Mouse (Mus musculus) spleen, postnatal 10 days (tissue): ENCODE measurements around the gene Wsb2.
"Not testable (repeated sequence)": the region's sequence is repeated elsewhere in the genome, so short reads cannot be mapped to it uniquely, and the experiment has no call there.

Source experiments
- DNase-seq, 2 experiments: peaks; one replicate each; pipeline ENCODE4 v3.0.0; 2021 to 2022; ENCODE audit warnings: low spot score in 2 of 2

Gene Wsb2

GRCm38 (mm10) chr5:117356365-117357128 is 557 bp upstream of the Wsb2 start:
- peak; percentile 25 to 42 for DNase-seq

GRCm38 (mm10) chr5:117357478-117358247 is 559 bp downstream of the Wsb2 start:
- peak; percentile 41 to 70 for DNase-seq

GRCm38 (mm10) chr5:117358248-117358630 is 1.1 kb downstream of the Wsb2 start:
- no peak for DNase-seq

- peak; percentile 62 to 87 for DNase-seq
Observed at GRCm38 (mm10) chr5:117358725-117359124, 1.6 kb downstream of the Wsb2 start.

GRCm38 (mm10) chr5:117359497-117360227 is 2.6 kb downstream of the Wsb2 start:
- DNase-seq: no peak

- no peak for DNase-seq
Observed at GRCm38 (mm10) chr5:117360228-117360515, 3.1 kb downstream of the Wsb2 start.

- no peak for DNase-seq
Observed at GRCm38 (mm10) chr5:117360631-117361541, 3.8 kb downstream of the Wsb2 start.

- no peak for DNase-seq
Observed at GRCm38 (mm10) chr5:117361590-117361989, 4.5 kb downstream of the Wsb2 start.

- no peak for DNase-seq
Observed at GRCm38 (mm10) chr5:117363066-117363782, 6.1 kb downstream of the Wsb2 start.

GRCm38 (mm10) chr5:117364821-117365220 is 7.7 kb downstream of the Wsb2 start:
- no peak for DNase-seq

- DNase-seq: no peak
Observed at GRCm38 (mm10) chr5:117365904-117366561, 8.9 kb downstream of the Wsb2 start.

GRCm38 (mm10) chr5:117367206-117367605 is 10.1 kb downstream of the Wsb2 start:
- no peak for DNase-seq

- DNase-seq: no peak
Observed at GRCm38 (mm10) chr5:117370592-117370991, 13.5 kb downstream of the Wsb2 start.

GRCm38 (mm10) chr5:117373418-117373817 is 16.3 kb downstream of the Wsb2 start:
- no peak for DNase-seq

- DNase-seq: no peak
Observed at GRCm38 (mm10) chr5:117374372-117375049, 17.4 kb downstream of the Wsb2 start.

GRCm38 (mm10) chr5:117376331-117376761 is 19.2 kb downstream of the Wsb2 start:
- no peak for DNase-seq

- DNase-seq: not testable (repeated sequence)
Observed at GRCm38 (mm10) chr5:117377731-117378130, 20.6 kb downstream of the Wsb2 start.

GRCm38 (mm10) chr5:117380199-117380598 is 23.1 kb downstream of the Wsb2 start:
- DNase-seq: no peak

GRCm38 (mm10) chr5:117381785-117382184 is 24.7 kb downstream of the Wsb2 start:
- DNase-seq: no peak

GRCm38 (mm10) chr5:117383198-117383597 is 26.1 kb downstream of the Wsb2 start:
- DNase-seq: no peak
